Mouse (Mus musculus) erythroblast, embryonic 14.5 days (primary cell): Measurements from ENCODE around the gene Mt3.
"Not testable (repeated sequence)": the region's sequence is repeated elsewhere in the genome, so short reads cannot be mapped to it uniquely, and the experiment has no call there.

Experiments
- GATA1 ChIP-seq: IDR thresholded peaks from 2 replicates; pipeline ENCODE4 v1.6.1; 2012; ENCODE audit warnings: low read length, inconsistent platforms, mixed read lengths
- TAL1 ChIP-seq: IDR thresholded peaks from 3 replicates; pipeline ENCODE4 v1.6.1; 2012; ENCODE audit warnings: low read length, inconsistent platforms, mixed read lengths

GRCm38 (mm10) chr8:94134601-94135000 is 17.8 kb upstream of the Mt3 start:
- TF ChIP-seq TAL1, GATA1: not testable (repeated sequence)
